Mouse (Mus musculus) frontal cortex, postnatal 25 days (tissue): ENCODE measurements at regions not wholly inside any gene's neighbourhood (a gene's known extent, or its start where the extent isn't known, plus 50 kb on each side); places are given as distances from the start of the nearest gene placed in this dataset.
"Not testable (repeated sequence)": the region's sequence is repeated elsewhere in the genome, so short reads cannot be mapped to it uniquely, and the experiment has no call there.

Experiments
- DNase-seq, 2 experiments: peaks; one replicate each; pipeline ENCODE4 v3.0.0; 2022; ENCODE audit warnings: low spot score in 2 of 2

- DNase-seq = not testable (repeated sequence)
Observed at GRCm38 (mm10) chr12:119102106-119102505, 135.9 kb upstream of the Abcb5 start.

- no peak for DNase-seq
Observed at GRCm38 (mm10) chr12:119099736-119100135, 133.5 kb upstream of the Abcb5 start.

GRCm38 (mm10) chr12:119097814-119098213, 131.6 kb upstream of the Abcb5 start:
- DNase-seq = no peak

- DNase-seq = no peak
Observed at GRCm38 (mm10) chr12:119094314-119094713, 128.1 kb upstream of the Abcb5 start.

DNA sequence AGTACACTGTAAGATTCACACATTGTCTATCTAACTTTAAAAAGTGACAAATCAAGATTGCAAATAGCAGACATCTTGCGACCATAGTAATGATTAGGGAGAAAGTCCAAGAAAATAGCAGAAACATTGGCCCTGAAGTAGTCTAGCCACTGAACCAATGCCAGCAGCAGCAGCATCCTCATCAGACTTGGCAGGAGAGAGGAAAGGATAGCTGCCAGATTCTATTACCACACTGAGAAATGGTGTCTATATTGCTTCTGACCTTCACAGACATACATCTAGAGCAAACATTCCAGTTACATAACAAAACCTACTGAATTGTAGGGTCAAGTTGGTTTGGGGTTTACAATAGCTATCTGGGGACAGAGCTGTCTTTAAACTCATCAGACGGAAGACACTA, 127.2 kb upstream of the Abcb5 start:
- DNase-seq = no peak

DNA sequence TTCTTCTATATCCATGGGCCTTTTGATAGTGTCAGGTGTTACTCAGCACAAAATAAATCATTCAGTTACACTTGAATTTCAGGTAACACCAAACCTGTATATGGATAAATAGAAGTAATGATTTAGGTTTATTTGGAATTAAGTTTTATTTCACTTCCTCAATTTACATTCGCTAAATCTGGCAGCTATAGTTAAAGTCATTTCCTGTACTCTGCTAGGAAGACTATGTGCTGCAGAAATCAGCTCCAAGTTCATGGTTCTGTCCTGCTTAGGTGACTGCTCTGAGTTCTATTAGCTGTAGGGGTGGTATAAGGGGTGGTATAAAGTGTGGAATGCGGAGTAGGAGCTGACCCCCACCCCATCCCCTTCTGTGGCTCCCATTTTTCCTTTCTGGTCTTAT, 123.1 kb upstream of the Abcb5 start:
- DNase-seq = no peak

DNA sequence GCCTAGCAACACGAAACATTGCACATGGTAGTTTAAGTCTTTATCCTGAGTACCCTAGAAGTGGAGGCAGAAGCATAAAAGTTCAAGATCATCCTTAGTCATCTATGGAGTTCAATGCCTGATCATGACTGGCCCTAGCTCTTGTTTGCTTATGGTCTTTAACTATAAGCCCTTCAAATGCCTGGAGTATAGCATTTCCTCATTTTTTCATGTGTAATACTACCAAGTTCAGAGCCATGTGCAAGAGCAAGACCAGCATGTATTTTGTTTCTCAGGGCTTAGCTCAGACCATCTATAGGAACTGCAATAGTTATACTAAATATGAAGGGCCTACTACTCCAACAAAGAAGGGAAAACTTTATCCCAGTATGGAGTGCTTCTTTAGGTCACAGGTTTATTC, 122.4 kb upstream of the Abcb5 start:
- DNase-seq = no peak

- no peak for DNase-seq
Observed at GRCm38 (mm10) chr12:119084814-119085213, 118.6 kb upstream of the Abcb5 start.

DNA sequence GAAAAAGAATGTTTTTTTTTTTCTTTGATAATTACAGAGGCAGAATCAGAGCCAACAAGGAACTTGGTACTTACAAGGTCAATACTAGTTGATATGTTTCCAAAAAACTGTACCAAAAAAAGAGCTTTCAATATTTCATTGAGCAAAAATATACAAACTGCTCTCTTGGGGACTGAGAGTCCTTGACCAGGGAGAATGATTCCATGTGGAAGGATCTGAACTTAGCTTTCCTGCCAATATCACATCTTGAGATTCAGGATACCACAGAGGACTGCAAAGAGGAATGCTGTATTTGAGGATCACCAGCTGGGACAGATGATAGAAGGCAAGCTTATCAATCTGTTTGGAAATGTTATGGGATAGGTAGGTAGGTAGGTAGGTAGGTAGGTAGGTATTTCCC, 116.6 kb upstream of the Abcb5 start:
- no peak for DNase-seq

GRCm38 (mm10) chr12:119075825-119076224, 109.6 kb upstream of the Abcb5 start:
- no peak for DNase-seq

- DNase-seq = no peak
Observed at GRCm38 (mm10) chr12:119074742-119075478, 108.7 kb upstream of the Abcb5 start.

- no peak for DNase-seq
Observed at GRCm38 (mm10) chr12:119074147-119074546, 107.9 kb upstream of the Abcb5 start.

- no peak for DNase-seq
Observed at GRCm38 (mm10) chr12:119070963-119071362, 104.7 kb upstream of the Abcb5 start.

DNA sequence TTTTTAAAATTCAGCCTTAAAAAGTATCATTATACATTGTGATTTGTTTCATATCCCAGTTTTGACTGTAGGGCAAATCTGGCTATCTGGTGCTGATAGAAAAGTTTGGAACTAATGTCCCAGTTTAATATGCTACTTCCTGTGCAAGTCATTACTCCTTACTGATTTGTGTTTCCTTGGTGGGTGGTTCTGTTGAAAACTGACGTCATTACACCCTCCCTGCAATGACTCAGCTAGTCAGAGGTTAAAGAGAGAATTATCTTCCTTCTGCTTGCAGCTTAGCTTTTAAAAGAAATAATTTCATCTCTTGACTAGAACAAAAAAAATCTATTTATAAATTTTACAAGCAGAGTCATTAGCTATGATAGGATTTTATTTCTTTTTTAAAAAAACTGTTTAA, 104.2 kb upstream of the Abcb5 start:
- DNase-seq = no peak

GRCm38 (mm10) chr12:119069747-119070146, 103.5 kb upstream of the Abcb5 start:
- DNase-seq = no peak

GRCm38 (mm10) chr12:119068079-119068478, 101.9 kb upstream of the Abcb5 start:
- no peak for DNase-seq

GRCm38 (mm10) chr12:119062931-119063330, 96.7 kb upstream of the Abcb5 start:
- DNase-seq = no peak

- DNase-seq = no peak
Observed at GRCm38 (mm10) chr12:119062490-119062889, 96.3 kb upstream of the Abcb5 start.

DNA sequence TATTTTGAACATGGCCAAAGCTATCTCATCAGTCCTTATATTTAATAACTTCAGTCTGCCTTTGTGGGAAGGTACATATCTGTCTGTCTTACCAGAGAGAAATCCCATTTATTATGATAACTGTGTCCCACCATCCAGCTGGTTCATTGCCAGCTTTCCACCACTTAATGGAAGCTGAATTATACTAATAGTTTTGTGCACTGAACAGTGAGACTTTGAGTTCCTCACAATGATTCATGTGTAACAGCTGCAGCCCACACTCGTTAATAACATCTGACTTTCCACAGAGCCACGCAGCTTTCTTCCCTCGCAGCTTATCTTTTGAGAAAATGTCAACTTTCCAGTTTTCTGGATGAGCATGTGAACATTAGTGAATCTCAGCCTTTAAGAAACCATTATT, 88.3 kb upstream of the Abcb5 start:
- no peak for DNase-seq

GRCm38 (mm10) chr12:119051692-119052379, 85.6 kb upstream of the Abcb5 start:
- no peak for DNase-seq

GRCm38 (mm10) chr12:119038306-119038705, 72.1 kb upstream of the Abcb5 start:
- no peak for DNase-seq

GRCm38 (mm10) chr12:119034828-119035227, 68.6 kb upstream of the Abcb5 start:
- no peak for DNase-seq

DNA sequence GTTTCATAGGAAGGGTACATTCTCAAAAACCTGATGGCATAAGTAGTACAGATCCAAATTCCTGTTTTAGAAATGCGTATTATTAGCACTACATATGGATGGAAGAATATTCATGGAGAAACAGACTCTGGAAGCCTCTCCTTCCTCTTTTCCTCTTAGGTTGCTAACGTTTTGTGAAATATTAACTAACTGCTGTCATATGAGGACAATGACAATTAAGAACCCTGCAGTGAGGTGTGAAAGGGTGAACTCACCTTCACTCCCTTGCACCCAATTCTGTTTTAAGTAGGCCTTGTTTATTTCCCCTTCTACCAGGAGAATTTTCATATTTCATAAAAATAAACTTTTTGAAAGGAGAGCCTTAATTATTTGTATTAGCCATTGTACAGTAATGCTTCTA, 62.5 kb upstream of the Abcb5 start:
- no peak for DNase-seq
